Comparison of ENCODE assay signal across 8 mouse cellular contexts in the genomic region with DNA sequence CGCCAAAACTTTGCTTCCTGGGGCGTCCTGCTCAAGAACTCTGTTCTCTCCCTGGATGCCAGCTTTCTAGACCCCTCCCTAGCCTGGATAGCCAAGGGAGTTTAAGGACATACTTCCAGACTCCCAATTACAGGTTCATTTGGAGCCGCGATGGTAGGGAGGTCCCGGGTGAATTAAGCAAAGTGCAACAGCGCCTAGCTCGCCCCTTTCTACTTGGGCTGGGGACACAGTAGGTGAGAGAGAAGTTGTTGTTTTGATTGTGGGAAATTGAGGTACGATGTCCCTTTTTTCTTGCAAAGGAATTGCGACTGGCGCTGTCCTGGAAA. TPM values are rescaled to one million over a fixed set of nuclear protein-coding genes. Genes with fewer than 3 reads are reported as not detected.
DNase-seq lines count a peak whose midpoint lies in the region; ATAC-seq and TF ChIP-seq lines count a peak whose summit lies in the region.

No protein-coding gene starts in this region.

- H3K9me3 ChIP-seq in lung, embryonic 16.5 days (ENCODE audit: control insufficient read depth, low read length): no peaks in the 10 kb centered on the region
- no peaks in the 10 kb centered on the region for H3K9me3 ChIP-seq in forebrain, embryonic 15.5 days
- H3K9me3 ChIP-seq in limb, embryonic 12.5 days: no peaks in the 10 kb centered on the region

- WGBS in lung, embryonic 16.5 days: under 1% methylated on average over 10 of the region's 10 CpGs
- WGBS in forebrain, embryonic 15.5 days: 1% methylated on average over 10 of the region's 10 CpGs
- WGBS in limb, embryonic 12.5 days: under 1% methylated on average over 10 of the region's 10 CpGs
- 6% methylated on average over 10 of the region's 10 CpGs for WGBS in small intestine, adult 2 months

- peak overlapping the region; percentile 88 for H3K4me2 ChIP-seq in lung, embryonic 16.5 days (ENCODE audit: low read depth, low read length)
- peak overlapping the region; percentile 96 for H3K4me2 ChIP-seq in forebrain, embryonic 15.5 days (replicated peaks)
- H3K4me2 ChIP-seq in limb, embryonic 12.5 days: peak overlapping the region; percentile 83

- no peaks in the 10 kb centered on the region for H3K36me3 ChIP-seq in lung, embryonic 16.5 days (ENCODE audit: control insufficient read depth, insufficient read depth, low read length)
- no peaks in the 10 kb centered on the region for H3K36me3 ChIP-seq in forebrain, embryonic 15.5 days
- no peaks in the 10 kb centered on the region for H3K36me3 ChIP-seq in limb, embryonic 12.5 days
- no peaks in the 10 kb centered on the region for H3K36me3 ChIP-seq in small intestine, adult 2 months (ENCODE audit: control insufficient read depth, insufficient read depth, low read length)

- DNase-seq in lung, adult 18-20 months: no peak
- DNase-seq in testis, postnatal 14 days (ENCODE audit: low spot score): no peak
- DNase-seq in right cerebral cortex, adult 18-20 months: no peak
- no peak for DNase-seq in left cerebral cortex, adult 11 months (ENCODE audit: low spot score)

- peak overlapping the region; percentile 68 for H3K9ac ChIP-seq in lung, embryonic 16.5 days (ENCODE audit: low read length)
- H3K9ac ChIP-seq in forebrain, embryonic 15.5 days (replicated peaks): peak overlapping the region; percentile 52
- peak overlapping the region; percentile 73 for H3K9ac ChIP-seq in limb, embryonic 12.5 days (replicated peaks)

- ATAC-seq in lung, embryonic 16.5 days (ENCODE audit: low read depth): no peak; the same call in 1 of the 2 replicates
- peak; percentile 35; the same call in 1 of the 2 replicates for ATAC-seq in forebrain, embryonic 15.5 days (replicated peaks)
- no peak for ATAC-seq in limb, embryonic 12.5 days (ENCODE audit: insufficient number of reproducible peaks, insufficient read depth, low FRiP score, low TSS enrichment, low read depth)

- TF ChIP-seq CTCF in small intestine, adult 2 months (IDR thresholded peaks at IDR 0.05; ENCODE audit: extremely low read depth, insufficient read length, insufficient replicate concordance, low read depth, low read length): no peak

- H3K27me3 ChIP-seq in lung, embryonic 16.5 days (ENCODE audit: control insufficient read depth, insufficient read depth, low read depth, low read length): peaks cover 10% of the 10 kb centered on the region
- 0 out of 2 replicates have a peak, but pooled peaks cover 3% of the 10 kb centered on the region for H3K27me3 ChIP-seq in forebrain, embryonic 15.5 days
- peaks cover 17% of the 10 kb centered on the region for H3K27me3 ChIP-seq in limb, embryonic 12.5 days
- no peaks in the 10 kb centered on the region for H3K27me3 ChIP-seq in small intestine, adult 2 months (ENCODE audit: control insufficient read depth, insufficient read depth, low read length)

- H3K27ac ChIP-seq in lung, embryonic 16.5 days (ENCODE audit: low read length): no peak overlapping the region
- no peak overlapping the region for H3K27ac ChIP-seq in forebrain, embryonic 15.5 days (replicated peaks)
- H3K27ac ChIP-seq in limb, embryonic 12.5 days: 0 out of 2 replicates have a peak overlapping the region, but pooled peaks have one; percentile 59
- no peak overlapping the region for H3K27ac ChIP-seq in small intestine, adult 2 months (ENCODE audit: insufficient read depth, low read depth, low read length)

- peak overlapping the region; percentile 61 for H3K4me3 ChIP-seq in lung, embryonic 16.5 days (ENCODE audit: low read length)
- H3K4me3 ChIP-seq in forebrain, embryonic 15.5 days: peak overlapping the region; percentile 60
- H3K4me3 ChIP-seq in limb, embryonic 12.5 days (replicated peaks): peak overlapping the region; percentile 58
- peak overlapping the region; percentile 57 for H3K4me3 ChIP-seq in small intestine, adult 2 months (ENCODE audit: low read depth, low read length)

- H3K4me1 ChIP-seq in lung, embryonic 16.5 days (replicated peaks; ENCODE audit: control insufficient read depth, insufficient read depth, low read length): peaks cover 8% of the 10 kb centered on the region
- H3K4me1 ChIP-seq in forebrain, embryonic 15.5 days: peaks cover 9% of the 10 kb centered on the region
- H3K4me1 ChIP-seq in limb, embryonic 12.5 days (replicated peaks): 0 out of 2 replicates have a peak, but pooled peaks cover 4% of the 10 kb centered on the region
- no peaks in the 10 kb centered on the region for H3K4me1 ChIP-seq in small intestine, adult 2 months (ENCODE audit: control insufficient read depth, insufficient read depth, insufficient read length, low read length)

- TF ChIP-seq POLR2A in small intestine, adult 2 months (IDR thresholded peaks at IDR 0.05; ENCODE audit: low read depth, low read length): no peak

RNA-seq across cellular contexts. Expression of a gene that starts 0.7 kb away (rescaled TPM):
- 7.9 and 8.1 TPM in 2 replicates for polyA plus RNA-seq in lung, embryonic 16.5 days (2015; fragmentation: Nextera tagmentation; extraction: Ambion mirVana)
- 1.3 TPM in 2 replicates for polyA plus RNA-seq in forebrain, embryonic 15.5 days (2015; fragmentation: Nextera tagmentation; extraction: Ambion mirVana)
- polyA plus RNA-seq in limb, embryonic 12.5 days (2016; fragmentation: Nextera tagmentation; extraction: Ambion mirVana): 20.7 and 23.2 TPM in 2 replicates
- 0.19 and 0.20 TPM in 2 replicates for polyA plus RNA-seq in small intestine, adult 2 months (2012; rRNA removed)
